Mouse (Mus musculus): ENCODE results near the gene Twsg1.

DNA sequence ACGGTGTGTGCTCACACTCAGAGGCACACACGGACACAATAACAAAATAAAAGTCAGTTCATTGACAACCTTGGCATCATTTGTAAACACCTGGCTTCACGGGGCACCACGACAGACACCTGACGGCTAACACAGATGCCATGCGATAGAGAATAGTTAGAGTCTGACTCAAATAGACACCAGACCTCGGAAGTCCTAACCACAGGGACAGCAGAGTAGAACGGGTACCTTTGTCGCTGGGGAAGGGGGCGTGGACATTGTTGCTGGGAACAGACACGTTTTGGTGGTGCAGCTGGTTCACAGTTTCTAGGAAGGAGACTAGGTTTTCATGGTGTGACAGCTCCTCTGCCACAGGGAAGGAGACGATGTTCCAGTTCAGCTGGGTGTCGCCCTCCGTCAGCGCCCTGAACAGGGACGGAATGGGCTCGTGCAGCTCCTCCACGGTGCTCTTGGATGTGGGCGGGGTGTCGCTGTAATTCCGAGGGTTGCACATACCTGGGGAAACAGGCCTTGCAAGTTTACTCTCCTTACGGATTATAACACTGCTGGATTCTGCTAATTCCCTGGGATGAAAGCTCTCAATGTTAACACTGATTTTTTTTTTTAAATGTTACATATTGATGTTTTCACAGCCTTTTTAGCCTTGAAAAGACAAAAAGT lies 21.6 kb downstream of the Twsg1 start:
- TF ChIP-seq CTCF (IDR thresholded peaks at IDR 0.05; ENCODE audit: low read depth, low read length) (no peak), POLR2A (IDR thresholded peaks at IDR 0.05; ENCODE audit: insufficient read depth, low read length) (no peak)
